Mouse (Mus musculus) ES-E14 (cell line): Measurements from ENCODE around the gene Mybpc1.

Experiments
- MAFK ChIP-seq: IDR thresholded peaks from 2 replicates; pipeline ENCODE4 v1.6.1; 2014; ENCODE audit warnings: mild to moderate bottlenecking, low read depth, low read length, inconsistent platforms; ENCODE audit not compliant: insufficient read depth
- ZC3H11A ChIP-seq: IDR thresholded peaks from 2 replicates; pipeline ENCODE4 v1.6.1; 2012; ENCODE audit warnings: low read depth, mild to moderate bottlenecking, inconsistent platforms, low read length, borderline replicate concordance
- ZNF384 ChIP-seq: IDR thresholded peaks from 2 replicates; pipeline ENCODE4 v1.6.1; 2012; ENCODE audit warnings: low read depth, low read length, inconsistent platforms

GRCm38 (mm10) chr10:88624300-88624699, 19.3 kb upstream of the Mybpc1 start:
- TF ChIP-seq ZC3H11A: no peak
- no peak for TF ChIP-seq ZNF384
- TF ChIP-seq MAFK: no peak
